Mouse (Mus musculus): ENCODE data around the gene Gabarap. TPM values are rescaled to one million over a fixed set of nuclear protein-coding genes. Genes with fewer than 3 reads are reported as not detected.

Gabarap gene
- polyA plus RNA-seq, 1 experiment from 2014 or later, result 426 TPM

GRCm38 (mm10) chr11:70019495-70020021 lies 28.6 kb downstream of the Gabarap start:
- peak overlapping the region; percentile 97 for H3K4me2 ChIP-seq (replicated peaks; ENCODE audit: low read depth, low read length)
- H3K27ac ChIP-seq (ENCODE audit: low read depth, low read length), result peak overlapping the region; percentile 86; the same call in 1 of the 2 replicates
- H3K9ac ChIP-seq (ENCODE audit: low read depth, low read length), result peak overlapping the region; percentile 84; the same call in 1 of the 2 replicates
- H3K4me3 ChIP-seq (ENCODE audit: low read length), result peak overlapping the region; percentile 72
- no peaks in the 10 kb centered on the region for H3K36me3 ChIP-seq (ENCODE audit: control insufficient read depth, insufficient read depth, low read length)
- peaks cover 55% of the 10 kb centered on the region for H3K4me1 ChIP-seq (ENCODE audit: control insufficient read depth, insufficient read depth, low read length)
- H3K9me3 ChIP-seq (ENCODE audit: control insufficient read depth, low read length), result no peaks in the 10 kb centered on the region
- WGBS, result 0% methylated on average over 1 of the region's 2 CpGs
- no peaks in the 10 kb centered on the region for H3K27me3 ChIP-seq (ENCODE audit: control insufficient read depth, insufficient read depth, low read length)
- ATAC-seq (ENCODE audit: low FRiP score, low TSS enrichment), result no peak

DNA sequence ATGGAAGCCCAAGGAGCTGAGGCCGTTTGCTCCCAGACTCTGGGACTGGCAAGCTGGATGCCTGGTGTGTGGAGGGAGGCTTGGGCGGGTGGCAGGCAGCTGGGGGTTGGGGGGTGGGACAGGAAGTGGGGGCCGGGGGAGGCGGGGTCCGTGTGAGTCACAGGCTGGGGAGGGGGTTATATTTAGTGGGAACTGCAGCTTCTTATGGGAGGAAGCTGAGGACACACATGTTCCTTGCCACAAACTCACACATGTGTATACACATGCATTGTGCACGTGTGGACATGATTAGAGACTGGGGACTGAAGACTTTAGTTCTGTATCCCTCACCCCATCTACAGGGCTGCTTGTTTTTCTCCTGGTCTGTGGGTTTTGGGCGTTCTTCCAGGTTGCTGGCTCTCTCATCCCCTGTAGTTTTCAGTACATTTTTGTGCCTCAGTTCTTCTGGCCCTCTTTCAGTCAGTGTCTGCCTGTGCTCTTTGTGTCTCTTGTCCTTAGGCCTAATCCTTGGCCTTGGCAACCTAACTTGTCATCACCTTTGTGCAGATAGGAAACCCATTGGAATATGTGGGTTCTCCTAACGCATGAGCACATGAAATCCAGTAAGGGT lies 29.2 kb downstream of the Gabarap start:
- WGBS, result 14% methylated on average over 8 of the region's 8 CpGs
- H3K9ac ChIP-seq (ENCODE audit: low read depth, low read length), result 0 out of 2 replicates have a peak overlapping the region, but pooled peaks have one; percentile 12
- H3K4me1 ChIP-seq (ENCODE audit: control insufficient read depth, insufficient read depth, low read length), result peaks cover 52% of the 10 kb centered on the region
- peak overlapping the region; percentile 86 for H3K27ac ChIP-seq (ENCODE audit: low read depth, low read length)
- H3K27me3 ChIP-seq (ENCODE audit: control insufficient read depth, insufficient read depth, low read length), result no peaks in the 10 kb centered on the region
- ATAC-seq (ENCODE audit: low FRiP score, low TSS enrichment), result no peak
- H3K36me3 ChIP-seq (ENCODE audit: control insufficient read depth, insufficient read depth, low read length), result no peaks in the 10 kb centered on the region
- peak overlapping the region; percentile 72 for H3K4me3 ChIP-seq (ENCODE audit: low read length)
- H3K9me3 ChIP-seq (ENCODE audit: control insufficient read depth, low read length), result no peaks in the 10 kb centered on the region
- H3K4me2 ChIP-seq (replicated peaks; ENCODE audit: low read depth, low read length), result peak overlapping the region; percentile 97

DNA sequence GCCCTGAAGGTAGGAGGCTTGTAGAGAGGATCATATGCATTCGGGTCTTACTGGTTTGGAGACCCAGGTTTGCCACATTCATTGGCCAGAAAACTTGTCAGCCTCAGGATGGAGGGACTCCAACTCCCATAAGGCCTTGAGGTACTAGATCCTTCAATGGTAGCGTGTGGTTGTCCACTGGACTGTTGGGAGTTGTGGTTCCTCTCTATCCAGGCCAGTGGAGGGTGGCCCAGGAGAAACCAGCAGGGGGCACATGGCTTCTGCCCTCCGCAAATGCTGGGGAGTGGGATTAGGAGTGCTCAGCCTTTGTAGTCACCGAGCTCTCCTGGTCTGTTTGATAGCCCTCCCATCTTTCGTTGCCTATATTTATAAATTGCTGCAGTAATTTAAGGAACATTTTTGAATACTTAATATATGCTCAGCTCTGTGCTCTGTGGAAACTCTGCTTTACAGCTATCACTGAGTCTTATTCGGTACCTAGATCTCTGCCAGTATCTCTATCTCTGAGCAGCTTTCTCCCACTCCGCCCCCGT lies 29.9 kb downstream of the Gabarap start:
- H3K36me3 ChIP-seq (ENCODE audit: control insufficient read depth, insufficient read depth, low read length), result no peaks in the 10 kb centered on the region
- H3K4me3 ChIP-seq (ENCODE audit: low read length), result peak overlapping the region; percentile 72
- peaks cover 51% of the 10 kb centered on the region for H3K4me1 ChIP-seq (ENCODE audit: control insufficient read depth, insufficient read depth, low read length)
- ATAC-seq (ENCODE audit: low FRiP score, low TSS enrichment), result peak; percentile 83
- no peaks in the 10 kb centered on the region for H3K9me3 ChIP-seq (ENCODE audit: control insufficient read depth, low read length)
- under 1% methylated on average over 7 of the region's 8 CpGs for WGBS
- peak overlapping the region; percentile 86 for H3K27ac ChIP-seq (ENCODE audit: low read depth, low read length)
- H3K9ac ChIP-seq (ENCODE audit: low read depth, low read length), result peak overlapping the region; percentile 25; the same call in 1 of the 2 replicates
- peak overlapping the region; percentile 97 for H3K4me2 ChIP-seq (replicated peaks; ENCODE audit: low read depth, low read length)
- H3K27me3 ChIP-seq (ENCODE audit: control insufficient read depth, insufficient read depth, low read length), result no peaks in the 10 kb centered on the region

DNA sequence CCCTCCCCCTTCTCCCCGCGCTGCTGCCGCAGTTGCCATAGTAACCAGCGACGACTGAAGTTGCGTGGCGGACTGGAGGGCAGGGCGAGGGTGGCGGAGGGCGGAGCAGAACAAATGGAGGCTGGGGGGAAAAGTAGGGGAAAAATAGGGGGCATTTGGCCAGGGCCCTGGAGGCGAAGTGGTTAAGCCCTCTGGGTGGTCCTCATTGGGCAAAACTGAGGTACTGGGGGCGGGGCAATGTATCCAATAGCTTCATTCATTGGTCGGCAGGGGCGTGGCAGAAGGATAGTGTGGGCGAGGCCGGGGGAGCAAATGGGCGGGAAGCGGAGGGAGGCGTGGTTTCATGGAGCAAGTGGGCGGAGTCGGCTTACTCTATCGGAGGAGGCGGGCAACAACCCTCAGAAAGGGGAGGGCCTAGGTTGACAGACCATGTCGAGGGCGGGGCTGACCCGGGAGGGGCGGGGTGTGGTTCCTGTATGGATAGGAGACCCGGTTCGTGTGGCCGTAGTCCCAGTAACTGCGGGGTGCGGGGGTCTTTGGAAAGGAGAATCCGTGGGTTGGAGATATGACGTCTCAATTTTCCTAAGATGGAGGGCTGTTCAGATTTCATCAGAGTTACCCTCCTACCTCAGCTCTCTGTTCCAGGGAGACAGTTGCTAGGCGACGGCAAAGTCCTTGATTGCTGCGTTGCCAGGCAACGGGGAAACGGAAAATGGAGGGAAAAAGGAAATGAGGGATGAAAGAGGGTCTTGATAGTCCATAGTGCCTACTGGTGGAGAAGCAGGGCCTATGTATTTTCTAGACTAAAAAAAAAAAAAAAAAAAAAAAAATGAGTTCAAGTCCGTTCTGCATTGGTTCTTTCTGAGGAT lies 30.6 kb downstream of the Gabarap start:
- H3K4me3 ChIP-seq (ENCODE audit: low read length), result peak overlapping the region; percentile 72
- no peaks in the 10 kb centered on the region for H3K36me3 ChIP-seq (ENCODE audit: control insufficient read depth, insufficient read depth, low read length)
- peak overlapping the region; percentile 97 for H3K4me2 ChIP-seq (replicated peaks; ENCODE audit: low read depth, low read length)
- ATAC-seq (ENCODE audit: low FRiP score, low TSS enrichment), result peak; percentile 71
- no peaks in the 10 kb centered on the region for H3K27me3 ChIP-seq (ENCODE audit: control insufficient read depth, insufficient read depth, low read length)
- no peaks in the 10 kb centered on the region for H3K9me3 ChIP-seq (ENCODE audit: control insufficient read depth, low read length)
- H3K4me1 ChIP-seq (ENCODE audit: control insufficient read depth, insufficient read depth, low read length), result peaks cover 58% of the 10 kb centered on the region
- H3K9ac ChIP-seq (ENCODE audit: low read depth, low read length), result no peak overlapping the region; the same call in 1 of the 2 replicates
- peak overlapping the region; percentile 86; the same call in 1 of the 2 replicates for H3K27ac ChIP-seq (ENCODE audit: low read depth, low read length)
- 3% methylated on average over 40 of the region's 40 CpGs for WGBS

DNA sequence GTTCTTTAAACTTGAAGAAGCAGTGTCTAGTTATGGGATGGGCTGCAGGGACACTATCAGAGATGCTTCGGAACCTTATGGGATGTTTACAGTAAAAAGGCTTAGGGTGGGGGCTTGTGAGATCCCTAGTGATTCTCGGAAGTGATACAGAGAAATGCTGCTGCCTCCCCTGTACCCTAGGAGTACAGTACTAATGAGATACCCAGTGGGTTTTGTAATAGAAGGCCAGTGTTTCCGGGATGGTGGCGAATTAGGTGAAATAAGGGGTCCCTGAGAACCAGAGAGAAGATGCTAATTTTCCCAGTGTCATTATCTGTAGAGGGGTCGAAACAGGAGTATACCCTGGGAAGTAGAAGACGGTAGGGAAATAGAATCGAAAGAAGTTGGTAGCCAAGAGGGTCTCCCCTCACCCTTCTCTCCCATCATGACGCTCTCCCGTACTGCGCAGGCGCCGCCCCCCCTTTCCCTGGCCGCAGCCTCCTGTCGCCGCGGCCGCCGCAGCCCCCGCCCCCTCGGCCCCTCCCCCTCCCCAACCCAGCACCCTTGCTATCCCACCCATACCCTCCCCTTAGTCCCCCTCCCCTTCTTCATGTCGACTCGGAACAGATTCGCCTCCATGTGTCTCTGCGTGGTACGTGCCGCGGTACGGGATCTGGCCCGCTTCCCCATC lies 32.7 kb downstream of the Gabarap start:
- Histone ChIP-seq H3K4me3 (ENCODE audit: low read length) (peak overlapping the region; percentile 35), H3K27ac (ENCODE audit: low read depth, low read length) (no peak overlapping the region), H3K27me3 (ENCODE audit: control insufficient read depth, insufficient read depth, low read length) (no peaks in the 10 kb centered on the region), H3K9ac (ENCODE audit: low read depth, low read length) (peak overlapping the region; percentile 47; the same call in 1 of the 2 replicates), H3K36me3 (ENCODE audit: control insufficient read depth, insufficient read depth, low read length) (no peaks in the 10 kb centered on the region), H3K4me2 (replicated peaks; ENCODE audit: low read depth, low read length) (peak overlapping the region; percentile 56), H3K4me1 (ENCODE audit: control insufficient read depth, insufficient read depth, low read length) (peaks cover 66% of the 10 kb centered on the region), H3K9me3 (ENCODE audit: control insufficient read depth, low read length) (no peaks in the 10 kb centered on the region)
- WGBS, result 6% methylated on average over 20 of the region's 29 CpGs
- ATAC-seq (ENCODE audit: low FRiP score, low TSS enrichment), result no peak

DNA sequence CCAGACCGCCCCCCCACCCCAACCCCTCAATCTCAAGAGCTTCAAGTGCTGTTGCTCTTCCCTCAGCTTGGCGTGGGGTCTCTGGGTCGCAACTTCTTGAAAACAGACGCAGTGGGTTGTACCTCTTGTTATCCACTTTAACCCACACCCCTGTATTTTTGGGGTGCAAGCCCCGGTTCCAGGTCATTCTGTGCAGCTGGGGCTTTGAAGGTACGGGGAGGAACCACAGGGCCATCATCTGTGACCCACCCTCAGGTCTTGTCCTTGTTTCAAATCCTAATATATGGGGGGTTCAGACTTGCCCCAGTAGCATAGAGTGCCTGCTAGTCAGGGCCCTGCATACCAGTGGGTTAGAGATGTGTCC lies 33.2 kb downstream of the Gabarap start:
- H3K36me3 ChIP-seq (ENCODE audit: control insufficient read depth, insufficient read depth, low read length), result no peaks in the 10 kb centered on the region
- no peak overlapping the region; the same call in 1 of the 2 replicates for H3K27ac ChIP-seq (ENCODE audit: low read depth, low read length)
- peak overlapping the region; percentile 47 for H3K9ac ChIP-seq (ENCODE audit: low read depth, low read length)
- 14% methylated on average over 6 of the region's 6 CpGs for WGBS
- peak overlapping the region; percentile 56 for H3K4me2 ChIP-seq (replicated peaks; ENCODE audit: low read depth, low read length)
- no peaks in the 10 kb centered on the region for H3K27me3 ChIP-seq (ENCODE audit: control insufficient read depth, insufficient read depth, low read length)
- H3K4me3 ChIP-seq (ENCODE audit: low read length), result peak overlapping the region; percentile 35
- H3K4me1 ChIP-seq (ENCODE audit: control insufficient read depth, insufficient read depth, low read length), result peaks cover 66% of the 10 kb centered on the region
- ATAC-seq (ENCODE audit: low FRiP score, low TSS enrichment), result no peak
- no peaks in the 10 kb centered on the region for H3K9me3 ChIP-seq (ENCODE audit: control insufficient read depth, low read length)

GRCm38 (mm10) chr11:70026689-70027088 lies 35.7 kb downstream of the Gabarap start:
- WGBS, result 2% methylated on average over 19 of the region's 19 CpGs
- Histone ChIP-seq H3K9ac (ENCODE audit: low read depth, low read length) (peak overlapping the region; percentile 24; the same call in 1 of the 2 replicates), H3K4me2 (replicated peaks; ENCODE audit: low read depth, low read length) (peak overlapping the region; percentile 73), H3K36me3 (ENCODE audit: control insufficient read depth, insufficient read depth, low read length) (peaks cover 14% of the 10 kb centered on the region), H3K4me3 (ENCODE audit: low read length) (peak overlapping the region; percentile 39), H3K27ac (ENCODE audit: low read depth, low read length) (peak overlapping the region; percentile 44; the same call in 1 of the 2 replicates), H3K9me3 (ENCODE audit: control insufficient read depth, low read length) (no peaks in the 10 kb centered on the region), H3K27me3 (ENCODE audit: control insufficient read depth, insufficient read depth, low read length) (no peaks in the 10 kb centered on the region), H3K4me1 (ENCODE audit: control insufficient read depth, insufficient read depth, low read length) (peaks cover 59% of the 10 kb centered on the region)
- ATAC-seq (ENCODE audit: low FRiP score, low TSS enrichment), result peak; percentile 77

DNA sequence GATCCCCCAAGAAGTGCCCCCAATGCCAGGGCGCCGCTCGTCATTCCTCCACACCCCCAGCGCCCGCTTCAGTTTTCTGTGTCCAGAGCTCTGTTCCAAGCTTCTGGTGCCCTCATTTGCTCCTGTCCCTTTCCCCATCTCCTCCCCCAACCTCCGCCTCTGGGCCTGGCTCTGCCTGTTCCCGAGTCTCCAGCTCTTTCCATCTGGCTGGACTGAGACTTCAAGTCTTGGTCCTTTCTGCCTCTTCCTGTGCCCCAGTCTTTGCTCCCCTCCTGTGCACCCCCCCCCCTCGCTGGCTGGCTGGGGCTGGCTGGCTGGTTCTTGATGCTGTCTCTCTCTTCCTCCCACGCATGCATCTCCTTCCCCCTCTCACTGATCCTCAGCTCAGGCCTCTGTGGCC lies 36.5 kb downstream of the Gabarap start:
- Histone ChIP-seq H3K4me1 (ENCODE audit: control insufficient read depth, insufficient read depth, low read length) (peaks cover 59% of the 10 kb centered on the region), H3K36me3 (ENCODE audit: control insufficient read depth, insufficient read depth, low read length) (peaks cover 21% of the 10 kb centered on the region), H3K9me3 (ENCODE audit: control insufficient read depth, low read length) (no peaks in the 10 kb centered on the region), H3K4me2 (replicated peaks; ENCODE audit: low read depth, low read length) (peak overlapping the region; percentile 73), H3K9ac (ENCODE audit: low read depth, low read length) (peak overlapping the region; percentile 24; the same call in 1 of the 2 replicates), H3K27me3 (ENCODE audit: control insufficient read depth, insufficient read depth, low read length) (no peaks in the 10 kb centered on the region), H3K27ac (ENCODE audit: low read depth, low read length) (peak overlapping the region; percentile 44; the same call in 1 of the 2 replicates), H3K4me3 (ENCODE audit: low read length) (peak overlapping the region; percentile 39)
- ATAC-seq (ENCODE audit: low FRiP score, low TSS enrichment), result no peak
- 23% methylated on average over 9 of the region's 9 CpGs for WGBS

Measured in kidney, embryonic 14.5 days (tissue).